Mouse (Mus musculus) olfactory bulb, adult 2 months (tissue): ENCODE data around the gene Sgta. TPM values are rescaled to one million over a fixed set of nuclear protein-coding genes. Genes with fewer than 3 reads are reported as not detected.
"Not testable (repeated sequence)": the region's sequence is repeated elsewhere in the genome, so short reads cannot be mapped to it uniquely, and the experiment has no call there.

Experiments used
- H3K27ac ChIP-seq: fragments of 200-500 bp; 2 replicates; pipeline ENCODE4 v1.5.1; 2012; ENCODE audit warnings: low read depth, low read length; ENCODE audit not compliant: insufficient read depth
- H3K4me1 ChIP-seq: fragments of 200-500 bp; 2 replicates; pipeline ENCODE4 v1.6.1; 2012; ENCODE audit warnings: low read length; ENCODE audit not compliant: control insufficient read depth, insufficient read depth
- H3K4me3 ChIP-seq: fragments of 200-500 bp; 2 replicates; pipeline ENCODE4 v1.5.1; 2012; ENCODE audit warnings: mild to moderate bottlenecking, low read depth, low read length, moderate library complexity; ENCODE audit not compliant: insufficient read depth
- CTCF ChIP-seq: fragments of 200-500 bp; IDR thresholded peaks from 2 replicates; pipeline ENCODE4 v1.5.1; 2012; ENCODE audit warnings: low read depth, mild to moderate bottlenecking, low read length, moderate library complexity; ENCODE audit not compliant: insufficient read depth
- POLR2A ChIP-seq: fragments of 200-500 bp; IDR thresholded peaks from 2 replicates; pipeline ENCODE4 v1.6.1; 2012; ENCODE audit warnings: mild to moderate bottlenecking, low read depth, low read length, moderate library complexity; ENCODE audit not compliant: insufficient read depth
- WGBS: fragments of 180-500 bp; shearing (Covaris S2); methylation state at CpG from one replicate; pipeline ENCODE4 v1.1.7; 2018; 5-methylcytosine and 5-hydroxymethylcytosine counted together
- polyA plus RNA-seq: library from polyadenylated mRNA; stranded (reverse); fragments of >200 nt; gene quantifications from 2 replicates; pipeline ENCODE4 v1.2.4, GENCODE M21; 2012; ENCODE audit warnings: low replicate concordance; ENCODE audit not compliant: missing spikeins, insufficient read depth, insufficient read length

The Sgta gene
- polyA plus RNA-seq, 1 experiment = not detected

DNA sequence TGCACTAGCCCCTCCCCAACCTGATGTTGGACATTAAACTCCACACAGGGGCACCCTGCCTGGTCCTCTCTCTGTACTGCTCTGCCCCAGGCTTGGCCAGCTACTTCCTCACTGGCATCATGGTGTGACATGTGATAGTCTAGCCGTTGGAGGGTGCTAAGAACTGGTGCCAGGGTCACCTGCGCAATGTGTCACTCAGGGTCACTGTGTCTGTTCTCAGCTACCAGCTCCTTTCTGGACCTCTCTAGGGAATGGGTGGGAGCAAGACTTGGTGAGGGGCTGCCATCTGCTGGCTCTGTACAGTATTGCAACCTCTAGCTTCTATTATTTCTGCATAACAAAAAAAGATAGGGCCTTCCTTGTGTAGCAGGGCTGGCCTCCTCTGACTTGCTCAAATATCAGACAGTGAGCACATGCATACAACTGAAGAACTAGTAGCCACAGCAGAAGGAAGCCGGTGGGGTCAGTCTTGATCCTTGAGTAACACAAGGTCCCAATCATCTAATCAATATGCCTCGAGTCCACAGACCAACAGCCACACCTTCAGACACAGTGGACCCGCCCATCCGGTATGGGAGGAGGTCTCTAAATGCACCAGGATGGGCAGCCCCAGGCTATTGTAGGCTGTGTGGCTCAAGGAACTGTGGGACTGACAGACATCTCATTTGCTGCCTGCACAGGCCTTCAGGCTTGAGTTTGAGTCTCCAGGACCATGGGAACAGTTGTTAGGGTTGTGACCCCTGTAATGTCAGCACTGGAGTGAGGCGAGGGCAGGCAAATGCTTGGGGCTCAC lies 22.4 kb upstream of the Sgta start:
- Histone ChIP-seq H3K4me1 (no peaks in the 10 kb centered on the region), H3K4me3 (no peak overlapping the region), H3K27ac (no peak overlapping the region)
- WGBS = 76% methylated on average over 7 of the region's 7 CpGs
- TF ChIP-seq POLR2A (no peak), CTCF (no peak; the same call in 1 of the 2 replicates)

DNA sequence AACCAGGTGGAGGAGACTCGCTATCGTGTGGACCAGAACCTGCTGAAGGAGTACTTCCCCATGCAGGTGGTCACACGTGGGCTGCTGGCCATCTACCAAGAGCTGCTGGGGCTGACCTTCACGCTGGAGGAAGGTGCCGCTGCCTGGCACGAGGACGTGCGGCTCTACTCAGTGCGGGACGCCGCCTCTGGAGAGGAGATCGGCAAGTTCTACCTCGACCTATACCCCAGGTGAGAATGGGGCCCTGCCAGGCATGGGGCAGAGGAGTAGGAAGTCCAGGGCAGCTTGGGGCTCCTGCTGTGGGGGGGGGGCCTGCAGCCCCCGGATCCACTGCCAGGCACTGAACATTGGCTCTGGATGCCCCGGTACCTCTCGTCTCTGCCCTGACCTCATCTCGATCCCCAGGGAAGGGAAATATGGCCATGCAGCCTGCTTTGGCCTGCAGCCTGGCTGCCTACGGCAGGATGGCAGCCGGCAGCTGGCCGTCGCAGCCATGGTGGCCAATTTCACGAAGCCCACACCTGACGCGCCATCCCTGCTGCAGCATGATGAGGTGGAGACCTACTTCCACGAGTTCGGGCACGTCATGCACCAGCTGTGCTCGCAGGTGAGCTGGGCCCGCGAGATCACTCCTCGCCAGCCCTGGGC lies 20.2 kb upstream of the Sgta start:
- no peaks in the 10 kb centered on the region for H3K4me1 ChIP-seq
- WGBS = 94% methylated on average over 31 of the region's 31 CpGs
- no peak for TF ChIP-seq POLR2A
- TF ChIP-seq CTCF = no peak

DNA sequence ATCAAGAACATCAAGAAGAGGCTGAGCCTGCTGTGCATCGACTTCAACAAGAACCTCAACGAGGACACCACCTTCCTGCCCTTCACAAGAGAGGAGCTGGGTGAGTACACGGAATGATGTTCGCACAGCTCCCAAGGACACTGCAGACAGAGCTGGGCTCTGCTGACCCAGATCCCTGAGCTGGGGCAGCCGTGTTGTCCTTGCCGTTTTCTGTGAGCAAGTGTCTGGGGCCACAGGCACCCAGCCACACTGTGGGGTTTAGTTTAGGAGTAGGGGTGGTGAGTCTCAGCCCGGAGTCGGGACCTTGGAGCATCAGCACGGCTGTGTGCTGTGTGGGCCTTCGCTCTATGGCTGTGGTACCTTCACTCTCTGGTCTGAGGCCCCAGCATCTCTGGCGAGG lies 17.9 kb upstream of the Sgta start:
- no peak overlapping the region for H3K4me3 ChIP-seq
- no peaks in the 10 kb centered on the region for H3K4me1 ChIP-seq
- no peak overlapping the region for H3K27ac ChIP-seq
- TF ChIP-seq POLR2A (no peak), CTCF (no peak)
- WGBS = 93% methylated on average over 11 of the region's 11 CpGs

More for the DNA sequence above, 20.2 kb upstream of the Sgta start:
- H3K27ac ChIP-seq = no peak overlapping the region
- H3K4me3 ChIP-seq = no peak overlapping the region

DNA sequence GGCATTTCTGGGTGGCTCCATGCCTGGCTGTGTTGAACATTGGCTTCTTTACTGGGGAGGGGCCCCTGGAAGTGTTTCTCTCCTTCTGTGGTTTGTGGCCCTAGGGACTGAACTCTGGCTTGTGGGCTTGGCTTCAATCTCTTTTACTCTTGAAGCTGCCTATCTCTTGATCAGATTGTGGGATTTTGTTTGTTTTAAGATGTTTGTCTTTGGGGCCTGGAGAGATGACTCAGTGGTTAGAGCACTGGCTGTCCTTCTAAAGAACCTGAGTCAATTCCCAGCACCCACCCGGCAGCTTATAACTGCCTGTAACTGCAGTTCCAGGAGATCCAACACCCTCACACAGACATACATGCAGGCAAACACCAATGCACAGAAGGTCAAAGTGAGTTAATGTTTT lies 16.4 kb upstream of the Sgta start:
- H3K27ac ChIP-seq = no peak overlapping the region
- H3K4me1 ChIP-seq = peaks cover 5% of the 10 kb centered on the region; the same call in 1 of the 2 replicates
- TF ChIP-seq CTCF = no peak
- no peak for TF ChIP-seq POLR2A
- WGBS = 90% methylated on average over 1 of the region's 1 CpGs
- H3K4me3 ChIP-seq = no peak overlapping the region

DNA sequence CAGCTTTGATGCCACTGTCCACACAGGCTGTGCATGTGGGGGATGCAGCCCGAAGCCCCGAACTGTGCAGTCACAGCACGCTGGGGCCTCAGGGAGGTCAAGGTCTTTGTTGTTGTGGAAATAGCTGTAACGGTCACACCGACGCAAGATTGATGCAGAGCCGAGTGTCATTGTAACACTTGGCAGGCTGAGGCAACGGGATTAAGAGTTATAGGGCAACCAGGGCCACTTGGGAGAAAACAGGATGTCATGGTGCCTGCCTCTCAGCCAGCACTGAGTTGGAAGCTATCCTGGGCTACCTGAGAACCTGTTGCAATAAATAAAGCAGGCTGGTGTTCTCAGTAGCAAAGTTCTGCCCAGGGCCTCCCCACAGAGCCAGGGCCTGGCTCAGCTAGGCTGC lies 15.8 kb upstream of the Sgta start:
- 86% methylated on average over 8 of the region's 8 CpGs for WGBS
- Histone ChIP-seq H3K27ac (no peak overlapping the region), H3K4me1 (peaks cover 9% of the 10 kb centered on the region), H3K4me3 (no peak overlapping the region)
- TF ChIP-seq CTCF (no peak), POLR2A (no peak)

DNA sequence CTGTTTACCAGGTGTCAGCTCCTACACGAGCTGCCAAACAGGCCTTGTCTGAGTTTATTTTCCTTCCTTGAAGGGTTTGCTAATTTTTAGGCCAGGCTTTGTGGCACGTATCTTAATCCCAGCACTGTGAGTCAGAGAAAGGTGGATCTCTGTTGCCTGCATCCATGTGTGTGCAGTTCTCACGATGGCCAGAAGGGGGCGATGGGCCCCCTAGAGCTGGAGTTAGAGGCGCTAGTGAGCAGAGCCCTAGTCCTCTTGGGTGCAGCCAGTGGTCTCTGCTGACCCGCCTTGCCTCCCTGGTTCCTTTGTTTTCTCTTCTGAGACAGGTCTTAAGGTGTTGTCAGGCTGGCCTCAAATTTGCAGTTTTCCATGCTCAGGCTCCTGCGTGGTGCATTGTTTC lies 13.5 kb upstream of the Sgta start:
- WGBS = 67% methylated on average over 7 of the region's 7 CpGs
- no peak for TF ChIP-seq POLR2A
- peak; percentile 46; the same call in 1 of the 2 replicates for TF ChIP-seq CTCF
- no peak overlapping the region for H3K27ac ChIP-seq
- H3K4me3 ChIP-seq = no peak overlapping the region
- peaks cover 15% of the 10 kb centered on the region for H3K4me1 ChIP-seq

DNA sequence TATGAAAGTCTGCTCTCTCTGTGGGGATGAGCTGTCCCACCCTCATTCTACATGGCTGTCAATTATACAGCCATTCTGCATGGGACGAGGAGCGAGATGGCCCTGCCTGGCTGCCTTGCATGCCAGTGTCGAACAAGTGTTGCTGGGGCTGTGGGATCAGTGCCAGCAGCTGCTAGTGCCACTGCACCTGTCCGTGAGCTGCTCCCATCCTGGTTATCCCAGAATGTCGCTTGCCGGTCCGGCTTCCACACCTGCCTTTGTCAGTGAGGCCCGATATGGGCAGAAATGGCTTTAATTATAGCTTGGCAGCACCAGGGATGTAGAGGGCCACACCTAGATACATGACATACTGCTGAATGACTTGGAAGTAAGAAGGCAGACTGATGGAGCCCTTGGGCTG lies 12.3 kb upstream of the Sgta start:
- H3K4me3 ChIP-seq = no peak overlapping the region
- H3K27ac ChIP-seq = no peak overlapping the region
- 90% methylated on average over 8 of the region's 8 CpGs for WGBS
- peaks cover 15% of the 10 kb centered on the region for H3K4me1 ChIP-seq
- TF ChIP-seq POLR2A = no peak
- TF ChIP-seq CTCF = no peak

DNA sequence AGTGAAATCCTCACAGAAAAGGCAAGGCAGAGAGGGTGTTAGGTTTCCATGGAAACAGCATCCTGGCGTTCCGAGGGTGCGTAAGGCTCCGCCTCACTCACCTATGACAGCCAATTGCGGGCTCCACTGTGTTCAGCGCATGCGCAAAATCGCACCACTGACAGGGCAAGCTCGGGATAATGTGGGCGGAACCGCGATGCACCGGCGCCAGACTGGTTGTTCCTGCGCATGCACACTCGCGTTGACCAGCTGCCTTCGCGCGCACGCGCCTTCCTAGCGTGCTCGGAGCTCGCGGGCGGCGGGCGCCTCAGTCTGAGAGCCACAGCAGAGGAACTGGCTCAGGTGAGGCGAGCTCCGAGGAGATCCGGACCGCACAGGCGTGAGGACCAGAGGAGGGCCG lies 9.9 kb upstream of the Sgta start, which contains the start of gene Thop1:
Gene Thop1 (plus strand): TSS at position 200 of the 400 bp plus-strand sequence.
- Histone ChIP-seq H3K4me3 (peak within 1 kb of the TSS; percentile 76), H3K27ac (no peak within 1 kb of the TSS), H3K4me1 (peaks cover 15% of the 10 kb centered on the region)
- no peak for TF ChIP-seq CTCF
- peak; percentile 93 for TF ChIP-seq POLR2A
- WGBS = under 1% methylated on average over 35 of the region's 35 CpGs

DNA sequence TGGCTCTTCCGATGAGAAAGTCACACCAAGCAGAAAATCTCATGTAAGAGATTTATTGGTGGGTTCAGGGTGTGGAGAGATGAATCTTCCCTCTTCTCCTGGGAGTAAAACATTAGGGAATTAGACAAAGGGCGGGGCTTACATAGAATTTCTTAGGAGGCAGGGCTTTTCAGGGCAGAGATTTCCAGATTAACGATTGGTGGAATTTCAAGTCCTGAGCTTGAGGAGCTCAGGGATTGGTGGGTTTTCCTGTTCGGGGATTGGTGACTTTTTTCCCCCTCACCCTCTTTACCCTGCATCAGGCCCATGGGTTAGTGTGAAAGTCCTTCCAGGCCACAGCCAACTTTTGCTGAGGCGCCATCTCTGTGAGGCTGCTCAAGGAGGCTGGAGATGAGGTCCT lies 8.7 kb upstream of the Sgta start:
- Histone ChIP-seq H3K4me1 (peaks cover 15% of the 10 kb centered on the region), H3K4me3 (no peak overlapping the region), H3K27ac (no peak overlapping the region)
- WGBS = 76% methylated on average over 5 of the region's 5 CpGs
- TF ChIP-seq CTCF (no peak), POLR2A (no peak)

DNA sequence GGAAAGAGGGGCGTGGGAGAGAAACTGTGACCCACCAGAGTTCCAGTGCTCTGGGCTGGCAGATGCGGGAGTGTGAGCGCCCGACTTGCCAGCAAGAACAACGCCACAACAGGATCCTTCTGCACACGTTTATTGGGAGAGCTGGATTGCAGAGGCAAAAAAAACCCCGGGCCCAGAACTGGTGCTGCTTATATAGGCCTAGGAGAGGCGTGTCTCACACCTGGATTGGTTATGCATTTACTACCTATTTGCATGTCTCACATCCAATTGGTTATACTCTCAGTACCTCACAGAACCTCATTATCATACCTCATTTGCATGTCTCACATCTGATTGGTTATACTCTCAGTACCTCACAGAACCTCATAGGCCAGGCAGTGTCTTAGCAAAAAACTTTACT lies 4.5 kb upstream of the Sgta start:
- 82% methylated on average over 8 of the region's 8 CpGs for WGBS
- not testable (repeated sequence) for H3K4me3 ChIP-seq, H3K4me1 ChIP-seq, H3K27ac ChIP-seq
